Mouse (Mus musculus): ENCODE measurements at regions not wholly inside any gene's neighbourhood (a gene's known extent, or its start where the extent isn't known, plus 50 kb on each side); places are given as distances from the start of the nearest gene placed in this dataset.

GRCm38 (mm10) chr2:131739022-131739421 lies 120.5 kb downstream of the Erv3 start:
- DNase-seq: no peak

GRCm38 (mm10) chr2:131734740-131735378 lies 124.7 kb downstream of the Erv3 start:
- no peak for DNase-seq

GRCm38 (mm10) chr2:131726533-131726932 lies 133.0 kb downstream of the Erv3 start:
- DNase-seq: no peak

GRCm38 (mm10) chr2:131721631-131722545 lies 137.7 kb downstream of the Erv3 start:
- peak; percentile 75 for DNase-seq

GRCm38 (mm10) chr2:131717561-131717960 lies 142.0 kb downstream of the Erv3 start:
- DNase-seq: no peak

GRCm38 (mm10) chr2:131716841-131717240 lies 142.7 kb downstream of the Erv3 start:
- no peak for DNase-seq

- no peak for DNase-seq
Observed at GRCm38 (mm10) chr2:131715381-131715780, 144.2 kb downstream of the Erv3 start.

GRCm38 (mm10) chr2:131711886-131712285 lies 147.7 kb downstream of the Erv3 start:
- peak; percentile 58 for DNase-seq

GRCm38 (mm10) chr2:131706565-131706964 lies 144.5 kb upstream of the Adra1d start:
- DNase-seq: no peak

GRCm38 (mm10) chr2:131704406-131704805 lies 142.3 kb upstream of the Adra1d start:
- DNase-seq: no peak

- DNase-seq: no peak
Observed at GRCm38 (mm10) chr2:131702146-131702545, 140.1 kb upstream of the Adra1d start.

GRCm38 (mm10) chr2:131699798-131700197 lies 137.7 kb upstream of the Adra1d start:
- DNase-seq: no peak

GRCm38 (mm10) chr2:131698008-131698965 lies 136.2 kb upstream of the Adra1d start:
- no peak for DNase-seq

- peak; percentile 31 for DNase-seq
Observed at GRCm38 (mm10) chr2:131696307-131696706, 134.2 kb upstream of the Adra1d start.

GRCm38 (mm10) chr2:131689996-131690395 lies 127.9 kb upstream of the Adra1d start:
- DNase-seq: no peak

- DNase-seq: no peak
Observed at GRCm38 (mm10) chr2:131688282-131688681, 126.2 kb upstream of the Adra1d start.

GRCm38 (mm10) chr2:131687449-131687848 lies 125.4 kb upstream of the Adra1d start:
- DNase-seq: no peak

GRCm38 (mm10) chr2:131686748-131687147 lies 124.7 kb upstream of the Adra1d start:
- DNase-seq: peak; percentile 30

GRCm38 (mm10) chr2:131685326-131685725 lies 123.2 kb upstream of the Adra1d start:
- no peak for DNase-seq

GRCm38 (mm10) chr2:131683734-131684133 lies 121.7 kb upstream of the Adra1d start:
- no peak for DNase-seq

- DNase-seq: no peak
Observed at GRCm38 (mm10) chr2:131678484-131678883, 116.4 kb upstream of the Adra1d start.

GRCm38 (mm10) chr2:131676736-131677135 lies 114.7 kb upstream of the Adra1d start:
- DNase-seq: no peak
